In the genomic region with DNA sequence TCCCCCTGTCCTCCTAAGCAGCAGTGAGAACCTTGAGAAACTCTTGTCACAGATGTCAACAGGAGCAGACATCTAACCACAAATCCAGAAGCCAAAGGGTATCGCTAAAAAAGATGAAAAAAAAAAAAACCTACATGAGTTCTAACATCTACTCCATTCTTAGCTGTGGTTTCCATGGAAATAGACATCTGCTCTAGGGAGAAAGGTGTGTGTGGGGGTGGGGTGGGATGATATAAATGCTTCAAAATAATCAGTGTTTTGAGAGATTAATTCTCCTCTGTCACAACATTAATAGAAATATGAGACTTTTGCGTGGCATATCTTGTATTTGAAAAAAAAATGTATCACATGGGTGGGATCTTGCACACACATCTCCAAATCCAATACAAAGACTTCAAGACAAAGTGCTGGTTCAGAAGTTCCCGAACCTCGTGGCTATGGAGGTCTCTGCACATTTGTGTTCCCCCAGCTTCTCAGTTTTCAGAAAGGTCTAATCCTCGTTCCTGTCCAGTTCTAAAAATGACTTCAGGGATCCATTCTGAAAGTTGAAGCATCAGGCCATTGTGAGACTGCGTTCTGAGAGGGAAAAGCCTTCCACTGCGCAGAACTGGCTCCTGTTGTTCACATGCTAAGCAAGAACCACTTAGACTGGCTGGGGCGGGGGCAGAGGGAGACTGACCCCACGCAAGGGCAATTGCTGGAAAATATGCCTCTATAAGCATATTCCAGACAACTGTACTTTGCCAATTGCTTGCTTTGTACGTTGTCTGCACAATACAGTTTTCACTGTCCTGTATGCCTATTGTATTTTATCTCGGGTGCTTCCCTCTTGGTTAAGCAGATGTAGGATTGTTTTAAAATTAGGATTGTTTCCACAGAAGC, we compare ENCODE assay signal across 8 mouse cellular contexts. TPM values are rescaled to one million over a fixed set of nuclear protein-coding genes. Genes with fewer than 3 reads are reported as not detected.
DNase-seq lines count a peak whose midpoint lies in the region; ATAC-seq and TF ChIP-seq lines count a peak whose summit lies in the region.

No protein-coding gene starts in this region.

- peak overlapping the region; percentile 75 for H3K4me3 ChIP-seq in heart, embryonic 13.5 days
- peak overlapping the region; percentile 1 to 68; a peak in 3 of 4 replicates for H3K4me3 ChIP-seq in ES-E14 (ENCODE audit: insufficient read depth in 1 of 2, low read depth in 1 of 2, low read length in 2 of 2, poor library complexity in 1 of 2, severe bottlenecking in 1 of 2)
- peak overlapping the region; percentile 86 for H3K4me3 ChIP-seq in forebrain, postnatal 0 days (ENCODE audit: low read depth, low read length)
- peak overlapping the region; percentile 96 for H3K4me3 ChIP-seq in midbrain, embryonic 10.5 days

- H3K27ac ChIP-seq in heart, embryonic 13.5 days (replicated peaks), result no peak overlapping the region
- H3K27ac ChIP-seq in ES-E14 (ENCODE audit: insufficient read depth, low read depth, low read length, poor library complexity, severe bottlenecking), result peak overlapping the region; percentile 100; the same call in 1 of the 2 replicates
- peak overlapping the region; percentile 100 for H3K27ac ChIP-seq in forebrain, postnatal 0 days (ENCODE audit: low read depth, low read length)
- peak overlapping the region; percentile 100 for H3K27ac ChIP-seq in midbrain, embryonic 10.5 days (replicated peaks)

- intact Hi-C loops in heart, postnatal 10 days (cut with DNase I), result loop anchor here (10.0 kb wide), 1 partner anchor 202 kb away; no protein-coding TSS in a partner anchor

- in situ Hi-C loops in ES-E14 (cut with MboI; ENCODE audit: low sequenced_read_pairs in 2 of 2, unreplicated experiment in 2 of 2), result no loop called here

- no peaks in the 10 kb centered on the region for H3K9me3 ChIP-seq in heart, embryonic 13.5 days
- H3K9me3 ChIP-seq in ES-E14 (ENCODE audit: control insufficient read depth, insufficient read depth, low read depth, low read length), result no peaks in the 10 kb centered on the region
- H3K9me3 ChIP-seq in forebrain, postnatal 0 days (ENCODE audit: low read length), result no peaks in the 10 kb centered on the region
- no peaks in the 10 kb centered on the region for H3K9me3 ChIP-seq in midbrain, embryonic 10.5 days (replicated peaks)

- H3K4me2 ChIP-seq in heart, embryonic 13.5 days, result peak overlapping the region; percentile 99
- peak overlapping the region; percentile 90 for H3K4me2 ChIP-seq in forebrain, postnatal 0 days (ENCODE audit: low read depth)

- H3K4me1 ChIP-seq in heart, embryonic 13.5 days, result peaks cover 20% of the 10 kb centered on the region
- peaks cover 9 to 10% of the 10 kb centered on the region in 2 experiments; a peak in 3 of 4 replicates for H3K4me1 ChIP-seq in ES-E14 (ENCODE audit: control insufficient read depth in 2 of 2, insufficient read depth in 2 of 2, low read length in 2 of 2, poor library complexity in 1 of 2)
- H3K4me1 ChIP-seq in forebrain, postnatal 0 days (ENCODE audit: insufficient read depth), result peaks cover 23% of the 10 kb centered on the region
- peaks cover 52% of the 10 kb centered on the region for H3K4me1 ChIP-seq in midbrain, embryonic 10.5 days

- H3K27me3 ChIP-seq in heart, embryonic 13.5 days (replicated peaks), result no peaks in the 10 kb centered on the region; the same call in 1 of the 2 replicates
- H3K27me3 ChIP-seq in forebrain, postnatal 0 days (ENCODE audit: insufficient read depth, low read length), result no peaks in the 10 kb centered on the region
- peaks cover 15% of the 10 kb centered on the region; the same call in 1 of the 2 replicates for H3K27me3 ChIP-seq in midbrain, embryonic 10.5 days (ENCODE audit: low read depth, poor library complexity, severe bottlenecking)

- H3K9ac ChIP-seq in heart, embryonic 13.5 days, result no peak overlapping the region
- peak overlapping the region; percentile 40; the same call in 1 of the 2 replicates for H3K9ac ChIP-seq in ES-E14 (ENCODE audit: insufficient read depth, low read depth, low read length, poor library complexity, severe bottlenecking)
- H3K9ac ChIP-seq in forebrain, postnatal 0 days, result peak overlapping the region; percentile 100

- ATAC-seq in heart, embryonic 13.5 days (ENCODE audit: extremely low read depth, insufficient number of reproducible peaks, low FRiP score, low TSS enrichment), result no peak
- ATAC-seq in forebrain, postnatal 0 days, result no peak

- 68% methylated on average over 11 of the region's 11 CpGs for WGBS in heart, embryonic 13.5 days
- WGBS in forebrain, postnatal 0 days, result 38% methylated on average over 11 of the region's 11 CpGs
- 71% methylated on average over 11 of the region's 11 CpGs for WGBS in midbrain, embryonic 10.5 days

- no peak for TF ChIP-seq CTCF in forebrain, postnatal 0 days (IDR thresholded peaks at IDR 0.05; ENCODE audit: low read depth)

- no peak for DNase-seq in heart, postnatal 10 days
- no peak for DNase-seq in ES-E14 (ENCODE audit: low read depth, low spot score)
- peak; percentile 75 for DNase-seq in forebrain, postnatal 0 days
- DNase-seq in midbrain, embryonic 10.5 days (ENCODE audit: low spot score), result no peak
- no peak for DNase-seq in gastrocnemius, adult 8-10 months (ENCODE audit: low spot score in 2 of 2)
- no peak for DNase-seq in ovary, postnatal 14 days (ENCODE audit: low spot score)
- DNase-seq in adrenal gland, adult 18-20 months (ENCODE audit: low spot score in 2 of 2), result no peak

- H3K36me3 ChIP-seq in heart, embryonic 13.5 days, result peaks cover 12% of the 10 kb centered on the region
- peaks cover 6% of the 10 kb centered on the region for H3K36me3 ChIP-seq in ES-E14 (ENCODE audit: control insufficient read depth, insufficient read depth, low read length, poor library complexity, severe bottlenecking)
- H3K36me3 ChIP-seq in forebrain, postnatal 0 days (ENCODE audit: insufficient read depth), result peaks cover 7% of the 10 kb centered on the region; the same call in 1 of the 2 replicates
- peaks cover 16% of the 10 kb centered on the region for H3K36me3 ChIP-seq in midbrain, embryonic 10.5 days

TF ChIP-seq in ES-E14, 5 proteins besides CTCF, POLR2A, EP300 and RAD21:
- no peak for TF ChIP-seq ZNF384 (IDR thresholded peaks at IDR 0.05; ENCODE audit: low read depth, low read length)
- no peak for TF ChIP-seq CHD2 (IDR thresholded peaks at IDR 0.05; ENCODE audit: low read depth, low read length)
- TF ChIP-seq MAFK (IDR thresholded peaks at IDR 0.05; ENCODE audit: insufficient read depth, low read depth, low read length), result no peak
- no peak for TF ChIP-seq ZC3H11A (IDR thresholded peaks at IDR 0.05; ENCODE audit: borderline replicate concordance, low read depth, low read length)
- TF ChIP-seq HCFC1 (IDR thresholded peaks at IDR 0.05; ENCODE audit: borderline replicate concordance, insufficient read depth, low read length), result no peak

RNA-seq across cellular contexts. Expression of a gene that starts 1.5 kb away (rescaled TPM):
- polyA plus RNA-seq in heart, embryonic 13.5 days (2015; fragmentation: Nextera tagmentation; extraction: Ambion mirVana), result 988 and 1,051 TPM in 2 replicates
- 100 to 1,000 TPM; 131 to 137 TPM for total RNA-seq in heart, postnatal 10 days (2021)
- total RNA-seq in ES-E14 (2012; rRNA removed), result 322 and 361 TPM in 2 replicates
- total RNA-seq in forebrain, postnatal 0 days (2014; rRNA removed), result 2,537 and 3,460 TPM in 2 replicates
- polyA plus RNA-seq in forebrain, postnatal 0 days (2015; fragmentation: Nextera tagmentation; extraction: Ambion mirVana), result 7,274 and 8,446 TPM in 2 replicates
- 2,607 and 3,209 TPM in 2 replicates for polyA plus RNA-seq in midbrain, embryonic 10.5 days (2016; fragmentation: Nextera tagmentation; extraction: Ambion mirVana)
- 1 to 10 TPM; 2.7 to 4.4 (median 2.8) TPM for total RNA-seq in gastrocnemius, adult 8-10 months (2022)
- 10 to 100 TPM; 24.8 to 25.6 TPM for total RNA-seq in adrenal gland, adult 18-20 months (2021)

RNA-seq across cellular contexts. Expression of a gene that starts 29.9 kb away (rescaled TPM):
- polyA plus RNA-seq in heart, embryonic 13.5 days (2015; fragmentation: Nextera tagmentation; extraction: Ambion mirVana), result 10.0 and 10.9 TPM in 2 replicates
- 10 to 100 TPM in 1 of 2 experiments, 1 to 10 TPM in 1; 9.5 to 12.7 TPM for total RNA-seq in heart, postnatal 10 days (2021)
- total RNA-seq in ES-E14 (2012; rRNA removed), result 4.8 and 6.9 TPM in 2 replicates
- total RNA-seq in forebrain, postnatal 0 days (2014; rRNA removed), result 33.9 and 36.6 TPM in 2 replicates
- polyA plus RNA-seq in forebrain, postnatal 0 days (2015; fragmentation: Nextera tagmentation; extraction: Ambion mirVana), result 21.3 and 28.1 TPM in 2 replicates
- 3.5 and 3.6 TPM in 2 replicates for polyA plus RNA-seq in midbrain, embryonic 10.5 days (2016; fragmentation: Nextera tagmentation; extraction: Ambion mirVana)
- total RNA-seq in gastrocnemius, adult 8-10 months (2022), result 1 to 10 TPM; 2.8 to 5.5 (median 5.0) TPM
- 10 to 100 TPM; 22.2 to 30.2 TPM for total RNA-seq in adrenal gland, adult 18-20 months (2021)

RNA-seq across cellular contexts. Expression of a gene that starts 44.2 kb away (rescaled TPM):
- polyA plus RNA-seq in heart, embryonic 13.5 days (2015; fragmentation: Nextera tagmentation; extraction: Ambion mirVana), result 8.5 and 11.2 TPM in 2 replicates
- total RNA-seq in heart, postnatal 10 days (2021), result 1 to 10 TPM in 1 of 2 experiments, under 1 TPM in 1; 0.60 to 1.1 TPM
- total RNA-seq in ES-E14 (2012; rRNA removed), result 13.7 and 18.3 TPM in 2 replicates
- total RNA-seq in forebrain, postnatal 0 days (2014; rRNA removed), result 1.2 and 1.8 TPM in 2 replicates
- 1.1 and 1.3 TPM in 2 replicates for polyA plus RNA-seq in forebrain, postnatal 0 days (2015; fragmentation: Nextera tagmentation; extraction: Ambion mirVana)
- 25.5 and 28.6 TPM in 2 replicates for polyA plus RNA-seq in midbrain, embryonic 10.5 days (2016; fragmentation: Nextera tagmentation; extraction: Ambion mirVana)
- total RNA-seq in gastrocnemius, adult 8-10 months (2022), result not detected
- under 1 TPM; 0.48 to 0.56 TPM for total RNA-seq in adrenal gland, adult 18-20 months (2021)

Comparison
In these comparisons a context has a peak if more than half of its experiments do, and no peak if none do; other contexts are left out.
1. H3K4me3 ChIP-seq: peak in every context shown above with its lines; median percentile 96 in midbrain, embryonic 10.5 days; 86 in forebrain, postnatal 0 days; 75 in heart, embryonic 13.5 days; 34 in ES-E14.
2. RNA of a gene that starts 1.5 kb away (total RNA-seq): 2,537 to 3,460 TPM in forebrain, postnatal 0 days, 322 to 361 TPM in ES-E14 and 131 to 137 TPM in heart, postnatal 10 days; 24.8 to 25.6 TPM in adrenal gland, adult 18-20 months and 2.7 to 4.4 TPM in gastrocnemius, adult 8-10 months; every median in the first group is over 4 times any median in the second.